Mouse (Mus musculus) heart, postnatal 4 days (tissue): Measurements from ENCODE around the gene Odr4. TPM values are rescaled to one million over a fixed set of nuclear protein-coding genes. Genes with fewer than 3 reads are reported as not detected.

Source experiments
- DNase-seq: peaks from one replicate; pipeline ENCODE4 v3.0.0; 2021
- total RNA-seq, 2 experiments: library from RNA; stranded (reverse); gene quantifications; 2 replicates each; pipeline ENCODE4 v1.2.3; 2021

Odr4 gene
- 10 to 100 TPM; 23.7 to 24.5 TPM for total RNA-seq

DNA sequence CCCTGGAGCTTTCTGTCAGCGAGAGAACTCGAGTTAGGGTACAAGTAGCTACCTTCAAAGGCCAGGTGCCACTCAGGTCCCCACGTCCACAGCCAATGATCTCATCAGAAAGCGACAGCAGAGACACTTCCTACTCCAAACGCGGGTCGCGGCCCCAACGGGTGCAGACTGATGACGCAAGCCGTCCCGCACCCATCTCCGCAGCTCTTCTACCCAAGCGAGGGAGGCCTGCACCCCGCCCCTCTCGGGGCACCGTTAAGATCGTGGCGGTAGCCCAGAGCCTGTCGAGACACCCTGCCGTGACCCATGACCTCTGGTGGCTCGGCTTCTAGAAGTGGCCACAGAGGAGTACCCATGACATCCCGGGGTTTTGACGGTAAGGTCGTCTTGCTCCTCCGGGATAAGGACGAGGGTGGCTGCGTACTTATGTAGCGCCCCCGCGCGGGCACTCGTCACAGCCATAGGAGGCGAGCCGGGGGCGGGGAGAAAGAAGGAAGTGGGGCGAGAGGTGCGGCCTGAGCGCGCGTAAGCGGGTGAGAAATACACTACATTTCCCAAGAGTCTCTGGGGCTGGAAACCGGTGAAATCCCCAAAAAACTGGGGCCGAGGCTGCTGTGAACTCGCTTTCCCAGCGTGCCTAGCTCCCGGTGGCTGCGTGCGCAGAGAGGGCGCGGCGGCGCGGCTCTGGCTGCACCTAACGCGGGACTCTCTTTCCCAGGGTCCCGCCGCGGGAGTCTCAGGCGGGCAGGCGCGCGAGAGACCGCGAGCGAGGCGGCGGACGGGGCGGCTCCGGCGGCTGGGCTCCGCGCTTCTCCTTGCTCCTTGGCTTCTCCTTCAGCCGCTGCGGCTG lies at the start of gene Odr4, which contains the start of gene Tpr:
Odr4 (minus strand) TSS at position 443 of the 850 bp plus-strand sequence.
Tpr (plus strand) TSS at position 201 of the 850 bp plus-strand sequence.
- DNase-seq: peak; percentile 98

DNA sequence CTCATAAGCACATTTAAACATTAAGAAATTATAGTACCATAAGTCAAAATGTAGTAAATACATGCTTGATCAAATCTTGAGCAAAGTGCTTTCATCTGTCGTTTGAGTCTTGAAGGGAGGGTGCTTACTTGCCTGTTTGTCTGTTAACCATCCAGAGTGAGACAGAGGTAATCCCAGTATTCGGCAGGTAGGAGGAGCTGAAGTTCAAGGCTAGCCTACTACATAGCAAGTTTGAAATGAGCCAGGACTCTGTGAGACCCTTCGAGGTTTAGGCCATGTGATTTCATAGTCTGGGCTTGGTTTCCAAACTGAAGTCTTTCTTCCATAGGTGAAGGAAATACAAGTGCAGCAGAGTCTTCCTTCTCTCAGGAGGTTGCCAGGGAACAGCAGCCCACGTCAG lies 48.9 kb upstream of the Odr4 start:
- no peak for DNase-seq

DNA sequence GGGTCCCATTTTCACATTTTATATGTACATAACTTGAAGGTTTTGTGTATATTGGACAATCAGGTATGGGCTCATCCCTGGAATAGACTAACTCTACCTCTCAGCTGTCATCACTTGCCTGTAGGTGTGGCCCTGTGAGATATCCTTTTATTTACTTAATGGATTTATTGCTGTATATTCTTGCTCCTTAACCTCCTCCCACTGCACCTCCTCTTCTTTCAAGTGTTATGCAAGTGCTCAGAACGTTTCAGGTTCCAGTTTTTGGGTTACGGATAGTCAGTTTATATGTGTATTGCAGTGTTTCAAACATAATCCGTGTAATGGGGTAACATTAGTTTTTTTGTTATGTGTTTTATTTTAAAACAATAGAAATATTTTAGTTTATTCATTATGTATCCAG lies 45.8 kb upstream of the Odr4 start:
- DNase-seq: no peak

DNA sequence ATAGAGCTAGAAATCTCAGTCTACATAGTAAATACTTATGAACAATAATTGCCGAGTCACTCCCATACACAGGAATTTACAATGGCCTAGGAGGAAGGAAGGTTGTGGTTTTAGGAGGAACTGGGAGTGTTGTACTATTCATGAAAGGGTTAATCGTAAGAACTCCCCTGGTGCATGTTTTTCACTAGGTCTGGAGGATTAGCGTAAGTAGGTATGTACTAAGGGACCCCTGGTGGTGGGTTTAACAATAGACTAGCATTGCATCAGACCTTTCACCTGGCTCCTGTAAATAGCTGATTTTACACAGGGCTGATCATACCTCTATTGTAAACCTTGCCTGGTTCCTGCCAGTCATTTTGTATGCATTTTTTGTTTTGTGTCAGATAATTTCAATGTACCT lies 33.3 kb upstream of the Odr4 start:
- DNase-seq: no peak

DNA sequence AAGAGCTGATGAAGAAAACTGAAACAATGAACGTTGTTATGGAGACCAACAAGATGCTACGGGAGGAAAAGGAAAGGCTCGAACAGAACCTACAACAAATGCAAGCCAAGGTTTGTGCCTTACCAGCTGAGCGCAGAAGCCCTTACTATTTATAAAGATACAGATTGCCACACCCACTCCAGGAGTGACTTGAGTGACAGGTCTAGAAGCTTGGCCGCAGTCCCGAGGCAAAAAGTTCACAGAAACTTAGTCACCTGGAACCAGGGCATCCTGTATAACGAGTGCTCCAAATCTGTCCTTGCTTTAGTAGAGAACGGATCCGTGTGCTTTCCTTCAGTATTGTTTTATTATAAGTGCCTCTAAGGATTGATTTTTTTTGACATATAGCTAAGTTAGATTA lies 32.8 kb upstream of the Odr4 start:
- DNase-seq: peak; percentile 38

DNA sequence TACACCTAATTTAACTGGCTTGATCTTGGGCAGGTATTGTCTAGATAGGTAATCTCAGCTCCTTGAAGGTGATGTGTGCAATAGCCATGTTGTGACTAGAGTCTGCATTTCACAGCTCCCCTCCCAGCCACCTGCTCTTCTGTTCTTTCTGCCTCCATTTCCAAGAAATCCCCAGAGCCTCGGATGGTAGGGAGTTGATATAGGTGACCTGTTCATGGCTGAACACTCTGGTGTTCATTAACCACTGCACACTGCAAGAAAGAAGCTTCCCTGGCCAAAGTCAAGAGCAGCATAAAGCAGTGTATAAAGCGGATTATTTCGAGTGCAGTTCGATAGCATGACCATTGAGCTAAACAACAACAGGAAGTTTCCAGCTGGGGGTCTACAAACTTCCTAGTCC lies 25.5 kb upstream of the Odr4 start:
- DNase-seq: no peak

DNA sequence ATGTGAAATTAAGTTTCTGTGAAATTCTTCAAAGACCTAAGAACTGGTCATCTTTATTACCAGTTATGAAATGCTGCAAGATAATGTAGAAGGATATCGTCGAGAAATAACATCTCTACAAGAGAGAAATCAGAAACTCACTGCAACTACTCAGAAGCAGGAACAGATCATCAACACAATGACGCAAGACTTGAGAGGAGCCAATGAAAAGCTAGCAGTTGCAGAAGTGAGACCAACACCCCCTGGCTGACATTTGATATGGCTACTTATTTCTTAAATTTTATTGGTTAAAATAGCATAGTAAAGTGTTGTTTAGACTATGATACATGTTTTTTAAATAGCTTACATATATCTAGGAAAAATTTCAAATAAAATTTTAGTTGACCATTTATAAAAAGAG lies 23.1 kb upstream of the Odr4 start:
- no peak for DNase-seq

DNA sequence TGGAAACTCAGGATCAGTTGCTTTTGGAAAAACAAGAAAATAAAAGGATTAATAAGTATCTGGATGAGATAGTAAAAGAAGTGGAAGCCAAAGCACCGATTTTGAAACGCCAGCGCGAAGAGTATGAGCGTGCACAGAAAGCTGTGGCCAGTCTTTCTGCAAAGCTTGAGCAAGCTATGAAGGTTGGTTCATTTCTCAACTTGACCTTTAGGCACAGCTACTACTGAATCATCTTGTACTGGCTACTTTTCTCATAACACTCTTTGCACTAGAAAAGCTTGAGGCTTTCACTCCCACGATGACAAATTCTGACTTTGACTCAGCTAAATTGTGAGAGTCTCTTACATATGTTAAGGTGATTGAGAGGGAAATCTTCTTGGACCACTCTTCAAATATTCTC lies 17.1 kb upstream of the Odr4 start:
- no peak for DNase-seq

DNA sequence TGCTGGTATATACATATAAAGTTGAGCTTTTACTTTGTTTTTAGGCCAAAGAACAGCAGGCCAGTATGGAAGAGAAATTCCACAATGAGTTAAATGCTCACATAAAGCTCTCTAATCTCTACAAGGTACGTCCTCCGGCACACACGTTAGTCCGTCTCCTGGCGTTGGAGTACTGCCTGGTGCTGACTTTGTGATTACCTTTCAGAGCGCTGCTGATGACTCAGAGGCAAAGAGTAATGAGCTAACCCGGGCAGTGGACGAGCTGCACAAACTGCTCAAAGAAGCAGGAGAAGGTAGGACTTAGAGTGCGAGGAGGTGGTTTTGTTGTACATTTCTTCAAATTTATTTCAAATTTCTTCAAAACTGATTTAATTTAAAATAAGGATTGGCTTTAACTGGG lies 14.4 kb upstream of the Odr4 start:
- peak; percentile 14 for DNase-seq

DNA sequence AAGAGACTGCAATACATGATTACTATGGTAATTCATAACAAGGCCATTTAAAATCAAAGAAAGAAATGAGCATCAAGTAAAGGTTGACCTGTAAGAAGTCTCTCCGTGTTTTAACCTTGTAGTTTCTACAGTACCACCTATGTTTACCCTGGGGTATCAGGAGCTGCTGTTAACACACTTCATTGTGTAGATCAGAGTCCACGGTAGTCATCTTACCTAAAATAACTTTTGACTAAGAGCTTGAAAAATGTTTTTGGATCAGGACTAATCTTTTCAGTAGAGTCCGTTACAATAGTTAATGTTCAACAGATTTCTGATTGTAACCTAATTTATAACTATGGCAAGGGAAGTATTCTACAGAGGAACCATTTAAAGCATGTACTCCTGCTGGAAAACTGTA lies 11.7 kb upstream of the Odr4 start:
- no peak for DNase-seq

DNA sequence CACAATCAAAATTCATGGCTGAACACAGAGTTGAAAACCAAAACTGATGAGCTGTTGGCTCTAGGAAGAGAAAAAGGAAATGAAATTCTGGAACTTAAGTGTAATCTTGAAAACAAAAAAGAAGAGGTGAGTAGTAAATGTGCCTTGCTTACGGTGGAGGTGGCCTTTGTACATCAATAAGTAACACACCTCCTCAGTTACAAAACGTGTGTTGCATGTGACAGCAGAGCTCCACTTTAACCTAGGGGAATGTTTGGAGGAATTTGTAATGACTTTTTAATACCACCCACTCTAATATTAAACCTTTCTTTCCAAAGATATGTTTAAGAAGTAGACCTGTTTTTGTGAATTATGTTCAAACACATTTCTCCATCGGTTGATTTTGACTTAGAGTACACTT lies 11.0 kb upstream of the Odr4 start:
- no peak for DNase-seq

DNA sequence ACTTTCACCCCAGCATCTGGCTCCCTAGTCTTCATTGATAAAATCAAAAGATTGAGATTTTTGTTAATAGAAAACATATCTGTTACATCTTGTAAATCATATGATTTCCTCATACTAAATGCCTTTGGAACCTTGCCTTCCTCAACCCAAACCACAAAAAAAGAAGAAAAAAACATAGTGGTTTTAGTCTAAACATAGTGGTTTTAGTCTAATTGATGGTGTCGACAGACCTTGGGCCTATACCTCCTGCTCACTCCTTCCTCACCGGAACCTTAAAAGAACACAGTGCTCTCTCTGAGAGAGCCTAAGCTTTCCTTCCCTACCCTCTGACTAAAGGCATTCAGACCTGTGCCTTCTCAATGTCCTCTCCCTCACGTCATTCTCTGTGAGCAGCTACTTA lies 3.1 kb upstream of the Odr4 start:
- DNase-seq: no peak

DNA sequence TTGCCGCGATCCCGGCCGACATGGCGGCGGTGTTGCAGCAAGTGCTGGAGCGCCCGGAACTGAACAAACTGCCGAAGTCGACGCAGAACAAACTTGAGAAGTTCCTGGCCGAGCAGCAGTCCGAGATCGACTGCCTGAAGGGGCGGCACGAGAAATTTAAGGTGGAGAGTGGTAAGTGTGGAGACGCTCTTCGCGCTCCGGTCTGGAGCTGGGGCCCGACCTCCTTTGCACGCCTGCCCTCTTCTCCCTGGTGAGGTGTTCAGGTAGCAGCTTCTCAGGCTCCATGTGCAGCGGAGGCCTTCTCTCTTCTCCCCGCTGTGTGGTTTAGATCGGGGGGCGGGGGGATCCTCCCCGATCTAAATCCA lies 590 bp upstream of the Odr4 start:
- DNase-seq: no peak

DNA sequence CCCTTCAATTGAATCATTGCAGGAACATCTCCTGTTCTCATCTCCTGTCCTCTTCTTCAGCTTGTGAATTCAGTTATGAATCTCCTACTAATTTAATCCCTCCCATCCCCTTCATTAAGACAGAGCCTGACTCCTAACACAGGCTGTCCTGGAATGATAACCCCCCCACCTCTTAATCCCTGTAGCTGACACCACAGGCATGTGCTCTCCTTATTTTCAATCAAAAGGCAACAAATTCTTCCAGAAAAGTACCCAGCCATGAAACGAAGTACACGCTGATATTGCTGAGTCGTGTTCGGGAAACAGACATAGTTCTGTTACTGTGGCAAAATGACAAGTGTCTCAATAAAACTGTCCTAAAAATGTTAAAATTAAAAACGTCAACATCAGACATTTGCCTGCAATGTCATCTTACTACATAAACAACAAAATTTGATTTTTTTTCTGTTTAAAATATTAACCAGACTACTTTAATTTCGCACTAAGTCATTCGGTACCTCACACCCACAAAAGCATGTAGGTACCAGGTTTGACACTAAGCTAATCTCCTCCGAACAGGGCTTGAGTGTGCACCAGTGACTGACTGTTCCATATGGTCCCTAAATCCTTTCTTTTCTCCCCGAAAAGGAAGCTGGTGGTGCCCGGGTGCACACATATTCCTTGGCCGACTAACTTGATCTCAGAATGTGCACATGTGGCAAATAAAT lies 796 bp downstream of the Odr4 start:
- no peak for DNase-seq

DNA sequence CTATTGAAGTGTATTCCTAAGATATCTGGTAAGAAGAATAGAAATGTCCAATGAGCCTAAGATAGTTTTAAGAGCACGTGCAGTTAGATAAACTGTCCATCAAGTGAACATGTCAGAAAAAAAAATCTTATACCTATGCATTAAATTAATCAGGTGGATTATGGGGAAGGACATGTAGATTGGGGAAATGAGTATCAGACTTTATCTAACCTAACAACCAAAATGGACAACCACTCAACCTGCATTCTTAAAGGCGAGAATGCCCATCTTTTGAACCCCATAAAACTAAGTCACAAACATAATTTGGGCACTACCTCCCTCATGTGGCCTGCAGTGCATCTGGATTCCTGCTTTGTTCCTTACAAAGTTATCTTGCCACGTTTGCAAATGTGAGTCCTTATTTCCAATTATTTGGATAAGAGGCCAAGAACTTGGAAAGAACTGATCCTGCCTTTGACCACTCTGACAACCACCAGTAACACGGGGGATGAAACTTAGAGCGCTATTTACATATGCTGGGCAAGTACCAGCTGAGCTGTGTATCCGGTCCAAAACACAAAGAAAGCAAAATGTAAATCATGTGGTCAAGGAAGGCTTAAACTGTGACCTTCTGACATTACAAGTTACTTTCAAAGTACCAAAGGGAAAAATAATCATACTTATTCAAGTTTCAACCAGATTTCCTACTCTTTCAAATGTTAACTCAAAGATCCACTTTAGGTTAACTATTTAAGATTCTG lies 3.3 kb downstream of the Odr4 start:
- no peak for DNase-seq

DNA sequence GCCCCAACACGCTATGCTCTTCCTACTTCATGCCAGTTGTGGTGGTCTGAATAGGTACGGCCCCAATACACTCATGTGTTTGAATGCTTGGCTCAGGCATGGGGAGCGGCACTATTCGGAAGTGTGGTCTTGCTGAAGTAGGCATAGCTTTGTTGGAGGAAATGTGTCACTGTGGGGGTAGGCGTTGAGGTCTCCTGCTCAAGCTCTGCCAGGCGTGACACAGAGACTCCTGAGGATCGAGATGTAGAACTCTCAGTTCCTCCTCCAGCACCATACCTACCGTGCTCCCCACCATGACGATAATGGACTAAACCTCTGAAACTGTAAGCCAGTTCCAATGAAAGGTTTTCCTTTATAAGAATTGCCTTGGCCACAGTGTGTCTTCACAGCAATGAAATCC lies 5.3 kb downstream of the Odr4 start:
- no peak for DNase-seq

DNA sequence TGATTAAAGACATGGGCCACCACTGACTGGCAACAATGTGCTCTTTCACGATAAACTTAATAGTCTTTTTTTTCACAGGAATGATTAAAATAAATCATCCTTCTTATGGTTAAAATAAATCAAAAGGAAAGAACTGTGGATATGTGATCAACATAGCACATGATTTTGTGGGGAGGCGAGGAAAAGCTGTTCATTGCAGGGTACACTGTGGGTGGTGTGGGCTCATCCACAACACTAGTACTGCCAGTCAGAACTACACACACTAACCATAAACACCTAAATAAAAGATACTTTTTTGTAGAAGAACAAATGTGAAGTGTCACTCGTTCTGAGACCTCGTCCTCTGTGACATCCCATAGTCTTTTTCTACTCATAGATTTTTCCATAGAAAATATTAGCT lies 8.7 kb downstream of the Odr4 start:
- no peak for DNase-seq

DNA sequence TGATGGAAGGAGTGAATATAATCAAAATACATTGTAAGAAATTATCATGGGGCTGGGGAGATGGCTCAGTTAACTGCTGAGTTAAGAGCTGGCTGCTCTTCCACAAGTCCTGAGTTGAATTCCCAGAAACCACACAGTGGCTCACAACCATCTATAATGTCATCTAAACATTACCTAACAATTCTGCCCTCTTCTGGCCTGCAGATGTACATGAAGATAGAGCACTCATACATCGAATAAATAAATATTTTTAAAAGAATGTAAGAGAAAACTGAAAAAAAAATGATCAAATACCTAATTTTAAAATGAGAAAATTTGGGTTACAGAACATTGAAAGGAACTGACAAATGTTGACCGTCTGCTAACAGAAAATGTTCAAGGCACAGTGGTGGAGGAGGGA lies 18.6 kb downstream of the Odr4 start:
- no peak for DNase-seq

DNA sequence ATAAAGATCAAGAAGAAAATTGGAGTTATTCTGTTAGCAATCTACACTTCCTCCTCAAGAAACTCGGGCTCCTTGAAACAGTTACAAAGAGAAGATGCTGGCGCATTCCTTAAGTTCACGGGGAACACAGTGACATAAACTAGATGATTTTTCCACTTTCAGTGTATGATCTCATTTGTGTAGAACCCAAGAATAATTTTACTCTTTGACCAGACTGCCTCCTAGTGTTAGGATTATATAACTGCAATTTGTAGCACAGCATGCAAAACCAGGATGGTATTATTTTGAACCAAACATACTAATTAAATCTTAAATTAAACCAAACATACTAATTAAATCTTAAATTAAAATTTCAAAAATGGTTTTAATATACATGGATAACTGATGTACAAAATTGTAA lies 20.0 kb downstream of the Odr4 start:
- DNase-seq: no peak

DNA sequence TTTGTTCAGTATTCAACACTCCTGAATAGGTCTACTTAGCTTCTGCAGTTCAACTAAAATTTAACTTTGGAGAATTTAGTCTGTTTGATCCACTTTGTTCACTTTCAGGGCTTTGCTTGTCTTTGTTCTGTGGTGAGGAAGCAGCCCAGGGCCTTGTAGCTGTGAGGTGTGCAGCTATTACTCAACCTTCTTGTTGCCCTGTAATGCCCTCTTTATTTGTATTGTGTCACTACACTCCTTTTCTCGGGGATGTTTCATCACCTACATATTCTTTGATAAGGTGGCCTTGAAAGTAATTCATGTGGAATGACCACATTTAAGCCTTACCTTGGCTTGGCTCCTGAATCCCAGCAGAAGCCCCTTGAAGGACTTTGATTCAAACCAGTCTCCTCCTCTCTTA lies 32.0 kb downstream of the Odr4 start:
- DNase-seq: no peak

DNA sequence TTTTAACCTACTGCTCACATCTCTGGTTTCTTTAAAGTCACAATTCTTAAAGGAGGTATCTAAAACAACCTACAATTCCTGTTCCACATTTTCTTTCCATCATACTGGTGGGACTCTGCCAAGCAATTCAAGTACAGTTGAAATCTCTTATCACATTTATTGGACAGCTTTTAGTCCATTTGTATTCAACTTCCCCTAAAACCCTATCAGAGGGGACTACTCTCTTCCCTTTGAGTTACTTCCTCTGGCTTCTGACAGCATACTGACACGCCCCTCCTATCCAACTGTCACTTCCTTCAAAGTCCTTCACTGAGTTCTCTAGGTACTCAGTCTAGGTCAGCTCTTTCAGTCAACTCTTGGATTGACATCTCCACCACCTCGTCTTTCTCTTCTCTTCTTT lies 57.8 kb downstream of the Odr4 start:
- no peak for DNase-seq

DNA sequence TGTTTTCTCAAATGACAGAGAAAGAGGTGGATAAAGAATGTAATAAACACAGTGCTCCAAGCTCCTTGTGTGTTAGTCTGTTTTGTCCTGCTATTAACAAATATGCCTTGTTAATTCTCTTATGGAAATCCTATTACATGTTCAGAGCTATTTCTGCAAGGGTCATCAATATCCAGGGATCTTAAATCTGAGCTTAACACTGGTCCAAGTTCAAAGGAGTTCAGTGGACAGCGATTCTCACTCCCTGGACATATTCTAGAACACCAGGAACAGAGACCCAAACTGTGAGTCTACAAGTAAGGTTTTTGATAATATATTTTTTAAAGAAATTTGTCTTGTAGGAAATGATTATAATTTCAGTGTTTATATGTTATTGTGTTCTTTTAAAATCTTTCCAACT lies 73.7 kb downstream of the Odr4 start, which contains the start of gene Pdc:
Pdc (plus strand) TSS at position 213 of the 400 bp plus-strand sequence.
- DNase-seq: no peak
